Mouse (Mus musculus): ENCODE measurements at regions not wholly inside any gene's neighbourhood (a gene's known extent, or its start where the extent isn't known, plus 50 kb on each side); places are given as distances from the start of the nearest gene placed in this dataset.

GRCm38 (mm10) chr8:90192856-90193255, 155.3 kb downstream of the Tox3 start:
- DNase-seq (ENCODE audit: extremely low read depth, low read depth) = no peak

- no peak for DNase-seq (ENCODE audit: extremely low read depth, low read depth)
Observed at GRCm38 (mm10) chr8:90182807-90183206, 165.3 kb downstream of the Tox3 start.

- DNase-seq (ENCODE audit: extremely low read depth, low read depth) = no peak
Observed at GRCm38 (mm10) chr8:90176771-90177170, 171.4 kb downstream of the Tox3 start.

- DNase-seq (ENCODE audit: extremely low read depth, low read depth) = no peak
Observed at GRCm38 (mm10) chr8:90176335-90176734, 171.8 kb downstream of the Tox3 start.

GRCm38 (mm10) chr8:90166639-90167038, 181.5 kb downstream of the Tox3 start:
- no peak for DNase-seq (ENCODE audit: extremely low read depth, low read depth)

GRCm38 (mm10) chr8:90151477-90151876, 196.7 kb downstream of the Tox3 start:
- DNase-seq (ENCODE audit: extremely low read depth, low read depth) = no peak

- DNase-seq (ENCODE audit: extremely low read depth, low read depth) = no peak
Observed at GRCm38 (mm10) chr8:90149903-90150302, 198.2 kb downstream of the Tox3 start.

- DNase-seq (ENCODE audit: extremely low read depth, low read depth) = no peak
Observed at GRCm38 (mm10) chr8:90134626-90135025, 213.5 kb downstream of the Tox3 start.

GRCm38 (mm10) chr8:90130704-90131267, 217.4 kb downstream of the Tox3 start:
- no peak for DNase-seq (ENCODE audit: extremely low read depth, low read depth)

GRCm38 (mm10) chr8:90125426-90125825, 222.7 kb downstream of the Tox3 start:
- no peak for DNase-seq (ENCODE audit: extremely low read depth, low read depth)

GRCm38 (mm10) chr8:90123101-90123500, 225.0 kb downstream of the Tox3 start:
- DNase-seq (ENCODE audit: extremely low read depth, low read depth) = no peak

- DNase-seq (ENCODE audit: extremely low read depth, low read depth) = no peak
Observed at GRCm38 (mm10) chr8:90121935-90122334, 226.2 kb downstream of the Tox3 start.

- DNase-seq (ENCODE audit: extremely low read depth, low read depth) = no peak
Observed at GRCm38 (mm10) chr8:90121017-90121416, 227.1 kb downstream of the Tox3 start.

GRCm38 (mm10) chr8:90115436-90115835, 232.7 kb downstream of the Tox3 start:
- no peak for DNase-seq (ENCODE audit: extremely low read depth, low read depth)

- no peak for DNase-seq (ENCODE audit: extremely low read depth, low read depth)
Observed at GRCm38 (mm10) chr8:90100509-90100908, 247.6 kb downstream of the Tox3 start.

GRCm38 (mm10) chr8:90082630-90083029, 265.5 kb downstream of the Tox3 start:
- DNase-seq (ENCODE audit: extremely low read depth, low read depth) = no peak

- DNase-seq (ENCODE audit: extremely low read depth, low read depth) = no peak
Observed at GRCm38 (mm10) chr8:90076381-90076780, 271.8 kb downstream of the Tox3 start.

GRCm38 (mm10) chr8:90075796-90076195, 272.3 kb downstream of the Tox3 start:
- no peak for DNase-seq (ENCODE audit: extremely low read depth, low read depth)

- no peak for DNase-seq (ENCODE audit: extremely low read depth, low read depth)
Observed at GRCm38 (mm10) chr8:90070006-90070405, 278.1 kb downstream of the Tox3 start.

GRCm38 (mm10) chr8:90069411-90069993, 278.6 kb downstream of the Tox3 start:
- DNase-seq (ENCODE audit: extremely low read depth, low read depth) = no peak

- no peak for DNase-seq (ENCODE audit: extremely low read depth, low read depth)
Observed at GRCm38 (mm10) chr8:90068441-90068840, 279.7 kb downstream of the Tox3 start.

- no peak for DNase-seq (ENCODE audit: extremely low read depth, low read depth)
Observed at GRCm38 (mm10) chr8:90064381-90064780, 283.8 kb downstream of the Tox3 start.

- no peak for DNase-seq (ENCODE audit: extremely low read depth, low read depth)
Observed at GRCm38 (mm10) chr8:90063291-90063690, 284.9 kb downstream of the Tox3 start.

All from MEL-GATA-1-ER (cell line).